Mouse (Mus musculus): ENCODE data around the gene Traf3ip1.
"Not testable (repeated sequence)": the region's sequence is repeated elsewhere in the genome, so short reads cannot be mapped to it uniquely, and the experiment has no call there.

Gene Traf3ip1

DNA sequence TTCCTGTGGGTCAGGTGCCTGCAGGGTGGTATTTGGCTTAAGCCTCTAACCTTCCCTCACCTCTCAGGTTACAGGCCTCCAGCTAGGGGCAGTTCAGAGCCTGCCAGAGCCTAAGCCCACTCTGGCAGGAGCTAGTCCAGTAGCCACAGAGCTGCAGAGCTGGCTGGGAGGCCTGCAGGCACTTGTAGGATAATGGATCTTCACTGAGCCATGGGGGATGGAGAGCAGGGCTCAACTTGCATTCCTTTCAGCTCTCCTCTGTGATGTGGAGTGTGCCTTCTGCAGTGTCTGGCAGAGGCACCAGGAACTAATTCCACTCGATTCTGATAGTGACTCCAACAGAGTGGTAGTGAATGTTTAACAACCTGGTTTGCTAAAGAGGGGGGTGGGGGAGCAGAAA, 29.2 kb upstream of the Traf3ip1 start:
- DNase-seq (ENCODE audit: extremely low spot score, low read depth, low spot score): no peak

DNA sequence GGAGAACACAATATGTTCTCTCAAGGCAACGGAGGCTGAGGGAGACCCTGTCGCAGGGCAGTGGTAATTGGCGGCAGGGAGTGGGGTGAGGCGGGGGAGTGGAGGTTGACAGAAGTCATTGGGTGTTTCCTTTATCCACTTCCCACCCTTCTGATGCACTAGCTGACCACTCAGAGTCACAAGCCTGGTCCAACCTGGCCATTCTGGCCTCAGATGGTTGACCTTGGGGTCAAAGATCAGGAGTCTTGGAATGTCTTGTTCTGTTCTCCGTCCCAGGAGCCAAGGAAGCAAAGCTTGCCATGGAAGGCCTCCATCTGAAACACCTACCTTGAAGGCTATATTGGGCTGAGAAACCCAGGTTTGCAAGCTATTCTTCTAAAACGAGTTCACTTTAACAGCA, 28.3 kb upstream of the Traf3ip1 start:
- DNase-seq (ENCODE audit: extremely low spot score, low read depth, low spot score): no peak

DNA sequence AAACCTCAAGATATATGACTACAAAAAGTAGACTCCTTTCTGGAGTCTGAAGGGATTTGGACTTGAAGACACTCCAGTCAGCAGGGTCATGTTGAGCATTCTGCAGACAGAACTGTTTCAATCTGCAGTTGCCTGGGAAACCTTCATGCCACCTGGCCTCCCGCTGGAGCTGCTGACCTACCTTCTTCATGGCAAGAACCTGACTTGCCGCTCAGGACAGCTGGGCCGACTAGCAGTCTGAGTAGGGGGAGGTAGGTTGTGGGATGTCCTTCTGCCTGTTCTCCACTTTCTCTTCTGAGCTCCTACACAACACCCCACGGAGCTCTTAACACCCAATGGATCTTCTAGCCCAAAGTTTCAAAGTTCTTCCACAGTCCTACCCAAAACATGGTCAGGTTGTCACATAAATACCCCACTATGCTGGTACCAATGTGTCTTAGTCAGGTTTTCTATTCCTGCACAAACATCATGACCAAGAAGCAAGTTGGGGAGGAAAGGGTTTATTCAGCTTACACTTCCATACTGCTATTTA, 24.5 kb upstream of the Traf3ip1 start:
- no peak for DNase-seq (ENCODE audit: extremely low spot score, low read depth, low spot score)

DNA sequence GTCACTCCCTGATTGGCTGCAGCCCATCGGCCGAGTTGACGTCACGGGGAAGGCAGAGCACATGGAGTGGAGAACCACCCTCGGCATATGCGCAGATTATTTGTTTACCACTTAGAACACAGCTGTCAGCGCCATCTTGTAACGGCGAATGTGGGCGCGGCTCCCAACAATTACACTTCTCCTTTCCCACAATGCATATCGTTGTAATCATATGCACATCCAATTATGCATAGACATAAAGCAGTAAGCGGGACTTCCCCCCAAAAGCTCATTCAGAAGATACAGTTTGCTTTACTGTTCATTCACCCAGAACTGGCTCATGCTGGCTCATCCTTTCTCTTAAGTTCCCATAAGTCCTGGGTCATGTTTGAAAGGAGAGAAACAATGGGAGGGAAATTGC, 16.3 kb upstream of the Traf3ip1 start:
- not testable (repeated sequence) for DNase-seq (ENCODE audit: extremely low spot score, low read depth, low spot score)

DNA sequence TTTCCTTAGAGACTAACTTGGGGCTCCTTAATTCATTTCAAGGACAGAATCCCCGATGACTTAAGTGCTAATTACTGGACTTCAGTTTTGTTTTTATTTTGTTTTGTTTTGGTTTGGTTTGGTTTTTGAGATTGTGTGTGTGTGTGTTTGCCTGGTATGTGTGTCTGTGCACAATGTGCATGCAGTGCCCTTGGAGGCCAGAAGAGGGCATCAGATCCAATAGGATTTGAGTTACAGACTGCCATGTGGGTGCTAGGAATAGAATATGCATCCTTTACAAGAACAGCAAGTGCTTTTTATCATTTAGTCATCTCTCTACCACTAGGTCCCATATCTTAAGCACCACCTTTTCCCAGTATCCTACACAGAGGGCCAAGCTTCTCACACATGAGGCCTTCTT, 15.5 kb upstream of the Traf3ip1 start:
- DNase-seq (ENCODE audit: extremely low spot score, low read depth, low spot score): no peak

DNA sequence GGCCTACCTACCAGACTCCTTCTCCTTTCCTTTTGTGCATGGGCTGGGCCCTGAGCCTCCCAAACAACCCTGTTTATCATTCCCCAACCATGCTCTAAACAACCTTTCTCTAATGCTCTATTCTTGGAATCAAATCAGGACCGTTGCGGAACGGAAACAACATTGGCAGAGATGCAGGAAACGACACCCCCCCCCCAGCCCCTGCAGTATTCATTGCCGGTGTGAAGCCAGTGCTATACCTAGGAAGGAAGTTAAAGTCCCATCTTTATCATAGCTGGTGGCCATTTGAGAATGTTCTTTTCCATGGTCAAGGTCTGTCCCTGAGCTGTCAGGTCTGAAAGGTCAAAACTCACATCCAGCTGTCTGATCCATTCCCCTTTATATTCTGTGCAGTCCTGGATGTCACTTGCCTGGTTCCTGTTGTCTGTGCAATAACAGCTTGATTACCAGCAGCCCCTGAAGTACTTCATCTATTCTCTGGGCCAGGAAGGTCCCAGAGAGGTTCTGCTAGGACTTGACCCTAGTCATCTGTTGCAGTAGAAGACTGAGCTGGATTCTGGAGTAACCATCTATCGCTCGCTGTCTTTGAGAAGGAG, 11.7 kb upstream of the Traf3ip1 start:
- DNase-seq (ENCODE audit: extremely low spot score, low read depth, low spot score): no peak

DNA sequence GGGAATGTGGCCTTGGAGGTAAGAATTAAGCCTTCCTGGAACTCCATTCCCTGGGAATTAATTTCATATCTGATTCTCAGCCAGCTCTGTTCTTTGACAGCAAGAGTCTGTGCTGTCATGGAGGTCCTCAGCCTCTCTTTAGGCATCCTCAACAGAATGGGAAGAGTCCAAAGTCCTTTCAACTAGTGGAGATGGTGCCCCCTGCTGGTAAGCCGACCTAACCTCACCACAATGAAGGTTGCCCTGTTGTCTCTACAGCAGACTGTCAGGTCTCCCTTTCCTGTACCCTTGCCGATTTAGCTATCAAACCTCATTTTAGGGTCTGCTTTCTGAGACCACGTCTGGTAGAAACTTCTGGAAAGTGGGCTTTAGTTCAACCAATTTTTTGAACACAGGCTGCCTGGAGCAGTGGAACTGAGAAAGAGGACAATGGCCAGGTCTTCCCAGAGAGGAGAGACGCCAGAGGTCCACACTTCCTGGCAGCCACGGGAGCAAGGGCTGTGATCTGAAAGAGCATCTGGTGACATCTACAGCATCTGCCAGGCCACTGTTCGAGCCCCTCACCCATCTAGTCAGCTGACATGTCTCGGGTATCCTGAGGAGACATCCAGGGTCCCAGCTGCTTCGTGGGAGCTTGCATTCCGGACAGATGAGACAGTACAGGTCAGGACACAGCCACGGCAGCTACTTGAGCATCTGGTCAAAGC, 11.0 kb upstream of the Traf3ip1 start:
- DNase-seq (ENCODE audit: extremely low spot score, low read depth, low spot score): peak; percentile 47

DNA sequence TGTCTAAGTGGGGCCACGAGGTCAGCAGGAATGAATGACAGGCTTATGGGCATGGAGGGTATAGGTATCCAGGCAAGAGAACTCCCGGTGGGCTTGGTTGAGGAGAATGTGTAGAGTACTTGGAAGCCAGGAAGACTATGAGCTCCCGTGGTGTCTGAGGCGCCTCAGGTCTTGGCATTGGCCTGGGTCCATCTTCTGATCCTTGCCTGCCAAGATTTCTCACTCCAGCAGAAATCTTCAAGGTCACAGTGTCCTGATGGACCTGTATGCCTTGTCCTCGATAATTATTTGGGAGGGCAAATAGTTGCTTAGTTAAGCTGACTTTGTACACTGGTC, 10.5 kb upstream of the Traf3ip1 start:
- no peak for DNase-seq (ENCODE audit: extremely low spot score, low read depth, low spot score)

DNA sequence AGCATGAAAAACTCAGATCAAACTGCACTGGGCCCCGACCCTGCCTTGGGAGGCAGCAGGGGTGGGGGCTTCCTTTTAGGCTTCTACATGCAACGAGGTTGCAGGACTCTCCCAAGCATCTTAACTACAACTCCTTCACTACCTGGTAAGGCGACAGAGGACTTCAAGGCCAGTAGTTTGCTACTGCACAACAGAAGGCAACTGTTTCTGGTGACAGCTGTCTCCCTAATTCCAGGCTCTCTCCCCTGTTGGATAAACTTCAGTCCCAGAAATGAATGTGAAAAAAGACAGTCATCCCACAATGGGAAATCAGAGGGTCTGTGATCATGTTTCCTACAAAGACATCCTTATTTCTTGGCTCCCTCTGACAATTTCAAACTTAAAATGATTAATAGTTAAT, 9.0 kb upstream of the Traf3ip1 start:
- DNase-seq (ENCODE audit: extremely low spot score, low read depth, low spot score): no peak

DNA sequence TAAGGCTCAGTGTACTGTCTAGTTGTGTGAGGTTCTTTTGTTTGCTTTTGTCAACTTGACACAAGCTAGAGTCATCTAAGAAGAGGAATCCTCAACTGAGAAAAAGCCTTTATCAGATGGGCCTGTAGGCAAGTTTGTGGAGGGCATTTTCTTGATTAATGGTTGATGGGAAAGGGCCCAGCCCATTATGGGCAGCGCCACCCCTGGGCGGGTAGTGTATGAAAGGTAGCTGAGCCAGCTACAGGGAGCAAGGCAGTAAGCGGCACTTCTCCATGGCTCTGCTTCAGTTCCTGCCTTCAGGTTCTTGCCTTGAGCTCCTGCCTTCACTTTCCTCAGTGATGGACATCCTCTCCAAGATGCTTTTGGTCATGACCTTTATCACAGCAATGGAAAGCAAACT, 8.3 kb upstream of the Traf3ip1 start:
- no peak for DNase-seq (ENCODE audit: extremely low spot score, low read depth, low spot score)

DNA sequence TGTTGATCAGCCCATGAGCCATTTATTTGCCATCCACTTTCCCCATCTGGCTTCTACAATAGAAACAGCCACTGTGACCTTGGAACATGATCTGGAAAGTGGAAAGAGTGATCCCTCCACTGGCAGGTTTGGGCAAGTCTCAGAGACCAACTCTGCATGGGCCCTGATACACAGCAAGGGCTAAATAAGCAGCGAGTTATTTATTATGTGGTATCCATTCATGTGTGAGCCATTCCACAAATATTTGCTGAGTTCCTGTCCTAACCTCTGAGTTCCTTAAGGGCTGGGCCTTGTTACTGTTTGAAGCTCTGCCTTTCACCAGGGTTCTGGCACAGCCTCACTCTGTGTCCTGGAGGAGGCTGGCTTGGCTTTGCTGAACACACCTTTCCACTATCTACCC, 4.1 kb upstream of the Traf3ip1 start:
- DNase-seq (ENCODE audit: extremely low spot score, low read depth, low spot score): no peak

DNA sequence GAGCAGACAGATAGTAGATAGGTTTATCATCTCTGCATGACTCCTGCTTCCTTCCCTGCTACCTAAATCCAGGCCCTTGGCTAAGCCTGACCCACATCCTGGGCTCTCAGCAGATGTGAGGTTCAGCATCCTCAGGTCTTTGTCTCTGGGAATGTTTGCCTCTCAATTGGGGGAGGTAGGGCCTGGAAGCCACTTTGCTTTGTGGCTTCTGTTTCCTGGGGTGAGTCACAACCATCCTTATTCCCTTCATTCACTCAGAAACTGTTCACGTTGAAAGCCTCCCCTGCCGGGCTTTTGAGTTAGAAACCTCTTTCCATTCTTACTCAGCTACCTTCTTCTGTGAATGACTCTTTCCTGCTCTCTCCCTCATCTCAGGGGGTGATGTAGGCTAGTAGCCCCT, 1.7 kb upstream of the Traf3ip1 start:
- DNase-seq (ENCODE audit: extremely low spot score, low read depth, low spot score): no peak

DNA sequence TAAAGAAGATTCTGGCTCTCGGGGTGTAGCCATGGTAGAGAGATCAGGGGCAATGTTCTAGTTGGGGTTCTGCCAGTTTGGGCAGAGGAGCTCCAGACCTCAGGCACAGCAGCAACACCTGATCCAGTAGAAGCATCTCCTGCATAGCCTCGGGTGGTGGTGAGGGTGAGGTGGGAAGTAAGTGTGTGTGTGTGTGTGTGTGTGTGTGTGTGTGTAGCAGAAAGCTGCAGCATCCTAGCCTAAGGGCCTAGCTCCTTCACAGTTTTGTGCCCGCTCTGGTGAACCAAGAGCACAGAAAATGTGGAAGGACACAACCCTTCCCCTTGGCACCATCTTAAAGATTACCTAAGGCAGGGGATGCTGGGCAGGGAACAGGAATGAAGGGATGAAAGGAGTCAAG, 509 bp upstream of the Traf3ip1 start:
- no peak for DNase-seq (ENCODE audit: extremely low spot score, low read depth, low spot score)

DNA sequence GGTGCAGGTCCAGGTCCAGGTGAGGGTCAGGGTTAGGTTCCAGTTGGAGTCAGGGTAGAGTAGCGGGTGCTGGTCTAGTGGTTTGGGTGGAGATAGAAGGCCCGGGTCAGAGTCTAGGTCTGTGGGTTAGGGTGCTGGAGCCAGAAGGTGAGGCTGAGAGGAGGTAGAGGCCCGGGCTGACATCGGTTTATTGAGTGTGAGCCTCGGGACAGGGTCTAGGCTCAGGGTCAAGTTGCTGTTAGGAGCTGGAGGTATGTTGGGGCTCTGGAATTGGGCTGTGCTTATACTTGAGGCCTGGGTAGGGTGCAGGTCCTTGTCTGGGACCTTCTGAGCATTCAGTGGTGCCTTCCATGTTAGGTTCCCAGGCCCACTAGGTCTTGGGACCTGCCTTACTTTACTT, 874 bp downstream of the Traf3ip1 start:
- no peak for DNase-seq (ENCODE audit: extremely low spot score, low read depth, low spot score)

DNA sequence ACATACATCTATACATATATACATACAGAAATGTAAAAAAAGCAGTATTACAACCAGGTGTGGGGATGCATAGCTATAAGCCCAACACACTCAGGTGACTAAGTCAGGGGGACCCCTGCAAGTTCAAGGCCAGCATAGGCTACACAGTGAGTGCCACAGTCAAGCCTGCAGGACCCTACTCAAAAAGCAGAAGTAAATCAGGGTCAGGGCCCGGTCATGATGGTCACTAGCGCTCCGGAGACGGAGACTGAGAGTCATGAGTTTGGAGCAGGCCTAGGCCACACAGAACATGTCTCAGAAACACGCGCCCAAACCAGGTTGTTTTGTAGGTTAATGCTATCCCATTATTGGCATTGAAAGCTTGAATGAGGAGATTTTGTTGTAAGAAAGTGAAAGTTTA, 4.1 kb downstream of the Traf3ip1 start:
- DNase-seq (ENCODE audit: extremely low spot score, low read depth, low spot score): no peak

DNA sequence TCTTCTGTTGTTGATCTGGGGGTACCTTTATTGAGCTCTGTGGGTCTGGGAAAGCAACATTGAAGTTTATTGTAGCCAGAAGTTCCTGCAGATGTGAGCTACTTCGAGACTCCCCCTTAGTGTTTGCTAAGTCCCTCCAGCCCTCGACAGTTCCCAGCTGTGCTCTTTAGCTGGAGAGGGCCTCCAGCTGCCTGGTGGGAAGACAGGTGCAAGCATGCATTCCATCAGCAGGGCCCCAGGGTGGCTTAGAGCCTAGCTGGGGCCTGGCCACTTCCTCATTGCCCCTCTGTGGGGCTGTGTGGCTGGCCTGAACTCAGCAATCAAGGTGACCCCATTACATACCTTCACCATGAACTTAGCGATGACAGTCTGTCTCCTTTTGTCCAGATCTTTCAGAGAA, 10.2 kb downstream of the Traf3ip1 start:
- no peak for DNase-seq (ENCODE audit: extremely low spot score, low read depth, low spot score)

DNA sequence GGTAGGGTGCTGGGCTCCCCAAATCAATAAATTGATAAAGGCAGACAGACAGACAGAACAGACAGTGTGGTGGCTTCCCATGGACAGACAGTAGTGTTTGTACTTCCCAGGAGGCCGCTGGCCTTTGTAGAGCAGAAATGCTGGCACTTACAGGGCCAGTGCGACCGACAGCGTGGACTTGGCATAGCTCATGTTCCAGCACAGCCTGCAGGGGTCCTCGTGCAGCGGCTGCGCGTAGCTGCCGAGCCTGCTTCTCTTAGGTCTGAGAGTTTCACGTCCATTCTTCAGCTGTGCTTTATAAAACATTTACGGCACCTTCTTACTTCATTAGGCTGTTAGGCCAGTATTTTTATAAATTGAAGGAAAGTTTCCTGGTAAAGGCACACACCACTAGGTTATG, 20.5 kb downstream of the Traf3ip1 start:
- no peak for DNase-seq (ENCODE audit: extremely low spot score, low read depth, low spot score)

DNA sequence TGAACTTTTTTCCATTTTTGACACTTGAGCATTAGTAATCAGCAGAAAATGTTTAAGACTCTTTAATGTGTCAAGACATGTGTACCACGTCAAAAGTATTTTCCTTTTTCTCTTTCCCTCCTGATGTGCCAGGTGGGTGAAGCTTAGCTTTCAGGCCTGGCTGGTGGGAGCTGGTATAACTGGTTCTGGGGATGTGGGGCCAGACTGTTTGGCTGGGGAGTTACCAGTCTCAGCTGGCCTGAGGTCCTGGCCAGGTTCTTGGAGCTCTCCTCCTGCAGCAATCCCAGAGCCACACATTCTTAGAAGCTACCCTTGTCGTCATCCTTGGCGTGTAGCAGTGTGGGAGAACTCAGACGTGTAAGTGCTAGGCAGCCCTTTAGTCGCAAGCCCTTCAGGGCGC, 21.2 kb downstream of the Traf3ip1 start:
- no peak for DNase-seq (ENCODE audit: extremely low spot score, low read depth, low spot score)

DNA sequence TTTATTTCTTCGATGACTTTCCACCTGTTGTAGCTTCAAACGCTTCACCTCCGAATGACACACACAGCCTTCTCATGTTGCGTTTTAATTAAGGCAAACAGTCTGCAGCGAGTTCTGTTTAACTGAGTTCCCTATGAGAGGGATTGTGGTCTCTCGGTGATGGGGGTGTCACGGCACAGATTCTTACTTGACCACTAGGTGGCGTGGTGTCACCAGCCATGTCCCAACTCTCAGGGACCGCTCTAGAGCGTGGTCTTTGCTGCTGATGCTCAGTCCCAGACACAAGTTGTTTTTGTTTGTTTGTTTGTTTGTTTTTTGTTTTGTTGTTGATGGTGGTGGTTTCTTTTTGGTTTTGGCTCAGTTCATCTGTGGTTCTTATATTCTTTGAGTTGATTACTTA, 29.3 kb downstream of the Traf3ip1 start:
- peak; percentile 35 for DNase-seq (ENCODE audit: extremely low spot score, low read depth, low spot score)

DNA sequence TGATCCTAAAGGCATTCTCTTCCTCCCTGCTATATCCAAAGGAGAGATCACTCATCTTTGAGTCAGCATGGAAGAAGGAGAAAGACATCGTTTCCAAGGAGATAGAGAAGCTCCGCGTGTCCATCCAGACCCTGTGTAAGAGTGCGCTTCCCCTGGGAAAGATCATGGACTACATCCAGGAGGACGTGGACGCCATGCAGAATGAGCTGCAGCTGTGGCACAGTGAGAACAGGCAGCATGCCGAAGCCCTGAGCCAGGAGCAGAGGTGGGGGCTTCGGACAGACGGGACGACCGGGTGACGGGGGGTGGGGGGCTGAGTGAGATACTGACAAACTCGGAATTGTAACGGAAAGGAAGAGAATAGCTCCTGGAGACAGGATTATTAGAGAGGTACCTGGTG, 31.4 kb downstream of the Traf3ip1 start:
- DNase-seq (ENCODE audit: extremely low spot score, low read depth, low spot score): no peak

DNA sequence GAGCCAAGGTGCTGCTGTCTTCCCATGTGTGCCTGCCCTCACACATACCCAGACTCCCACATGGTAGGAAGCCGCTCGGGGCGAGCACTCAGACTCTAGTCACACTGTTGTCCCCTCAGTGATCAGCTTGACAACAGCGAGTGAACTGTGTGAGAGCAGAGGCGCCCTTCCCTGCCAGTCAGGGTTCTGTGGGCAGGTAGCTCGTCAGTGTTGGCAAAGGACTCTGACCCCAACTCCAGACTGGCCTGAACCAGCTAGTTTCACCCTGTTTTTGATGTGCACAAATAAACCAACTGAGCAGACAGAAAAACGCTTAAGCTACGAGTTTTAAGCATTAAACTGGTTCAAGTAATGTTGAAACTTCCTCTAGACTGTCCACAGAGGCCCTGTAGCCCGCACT, 35.7 kb downstream of the Traf3ip1 start:
- DNase-seq (ENCODE audit: extremely low spot score, low read depth, low spot score): no peak

DNA sequence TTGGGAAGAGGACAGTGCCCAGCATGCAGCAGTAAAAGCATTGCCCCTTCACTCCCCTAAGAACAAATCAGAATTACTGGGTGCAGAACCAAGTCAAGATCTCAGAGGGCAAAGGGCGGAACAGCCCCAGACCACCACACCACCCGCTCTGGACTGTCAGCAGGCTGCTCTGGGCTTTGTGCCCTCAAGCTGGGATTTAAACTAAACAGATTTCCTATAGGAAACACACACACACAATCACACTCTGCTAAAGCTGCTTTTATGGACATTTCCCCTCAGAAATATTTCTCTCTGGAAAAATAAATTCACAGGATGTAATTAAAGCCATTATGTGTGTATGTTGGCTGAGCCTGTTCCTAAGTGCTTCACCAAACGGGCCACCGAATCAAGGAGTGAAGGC, 37.8 kb downstream of the Traf3ip1 start:
- DNase-seq (ENCODE audit: extremely low spot score, low read depth, low spot score): no peak

DNA sequence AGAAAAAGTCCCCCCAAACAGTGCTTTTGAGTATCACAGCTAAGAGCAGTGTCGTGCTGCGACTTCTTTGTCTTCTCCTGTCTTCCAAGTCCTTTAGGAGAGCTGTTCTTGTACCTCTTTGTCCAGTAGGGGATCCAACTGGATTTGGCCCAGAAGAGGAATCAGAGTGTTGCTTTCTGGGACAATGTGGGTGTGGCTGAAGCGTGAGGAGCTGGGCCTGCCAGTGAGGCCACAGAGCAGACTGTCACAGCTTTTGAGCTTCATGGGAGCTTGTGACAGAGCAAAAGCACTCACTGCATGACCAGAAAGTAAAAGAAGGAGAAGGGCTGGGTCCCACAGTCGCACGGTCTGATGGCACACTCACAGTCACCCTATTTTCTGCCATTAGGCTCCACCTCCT, 38.4 kb downstream of the Traf3ip1 start:
- DNase-seq (ENCODE audit: extremely low spot score, low read depth, low spot score): no peak

Measured in hindlimb bud, embryonic 11.5 days (tissue).